In the genomic region with DNA sequence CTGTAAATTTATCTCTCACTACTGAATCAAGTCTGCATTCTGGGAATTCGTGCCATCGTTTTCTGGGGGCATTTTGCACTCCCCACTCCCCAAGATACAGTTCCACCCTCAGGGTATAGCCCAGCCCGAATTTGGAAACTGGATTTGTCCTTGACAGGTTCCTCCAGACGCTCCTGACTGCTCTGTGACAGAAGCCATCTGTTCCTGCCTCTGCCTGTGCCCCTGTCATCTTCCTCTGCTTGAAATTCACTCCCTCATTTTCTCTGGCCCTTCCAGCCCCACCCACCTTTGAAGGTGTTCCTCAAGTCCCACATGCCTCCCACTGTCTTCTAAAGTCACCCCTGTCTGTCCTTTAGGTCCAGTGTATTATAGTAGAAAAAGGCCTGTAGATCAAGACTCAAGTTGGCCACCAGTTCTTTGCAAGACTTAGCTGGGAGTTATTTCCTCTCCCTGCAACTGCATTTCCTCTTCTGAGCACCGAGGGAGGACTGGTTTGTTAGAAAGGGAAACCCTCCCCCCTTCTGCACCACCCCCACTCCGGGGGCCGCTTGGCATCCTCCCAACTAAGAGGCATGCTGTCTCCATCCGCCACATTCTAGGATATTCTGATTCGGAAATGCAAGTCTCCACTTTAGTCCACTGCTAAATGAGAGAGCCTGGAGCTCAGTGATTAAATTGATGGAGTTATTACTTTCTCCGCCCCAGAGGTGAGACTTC, we compare ENCODE assay signal across 9 mouse cellular contexts. TPM values are rescaled to one million over a fixed set of nuclear protein-coding genes. Genes with fewer than 3 reads are reported as not detected.
DNase-seq lines count a peak whose midpoint lies in the region; ATAC-seq and TF ChIP-seq lines count a peak whose summit lies in the region.
"Had no signal": no experiment of that assay in that cellular context is flagged by ENCODE, and none has a peak within 500 bp of the region (broad histone marks: within the 10 kb centered on the region; RNA-seq: fewer than 3 reads in every experiment).

No protein-coding gene starts in this region.

- peak; percentile 45; the same call in 1 of the 2 replicates for ATAC-seq in kidney, embryonic 14.5 days (ENCODE audit: low FRiP score, low TSS enrichment)
- peak; percentile 54; the same call in 1 of the 2 replicates for ATAC-seq in megakaryocyte, adult 5-6 weeks (ENCODE audit: poor library complexity, severe bottlenecking)

- H3K4me2 ChIP-seq in kidney, embryonic 14.5 days (replicated peaks; ENCODE audit: low read depth, low read length): no peak overlapping the region
- H3K4me2 ChIP-seq: liver, embryonic 15.5 days had no signal

- H3K36me3 ChIP-seq in kidney, embryonic 14.5 days (ENCODE audit: control insufficient read depth, insufficient read depth, low read length): no peaks in the 10 kb centered on the region
- H3K36me3 ChIP-seq: liver, embryonic 15.5 days had no signal

- H3K4me3 ChIP-seq in kidney, embryonic 14.5 days (ENCODE audit: low read length): no peak overlapping the region
- no peak overlapping the region for H3K4me3 ChIP-seq in left cerebral cortex, adult 2 months
- H3K4me3 ChIP-seq: liver, embryonic 15.5 days had no signal

- H3K27ac ChIP-seq in kidney, embryonic 14.5 days (ENCODE audit: low read depth, low read length): peak overlapping the region; percentile 75; the same call in 1 of the 2 replicates
- no peak overlapping the region for H3K27ac ChIP-seq in left cerebral cortex, adult 2 months
- H3K27ac ChIP-seq: liver, embryonic 15.5 days had no signal

- no peaks in the 10 kb centered on the region for H3K27me3 ChIP-seq in kidney, embryonic 14.5 days (ENCODE audit: control insufficient read depth, insufficient read depth, low read length)
- H3K27me3 ChIP-seq: liver, embryonic 15.5 days had no signal

- no peak overlapping the region for H3K9ac ChIP-seq in kidney, embryonic 14.5 days (ENCODE audit: low read depth, low read length)
- H3K9ac ChIP-seq: liver, embryonic 15.5 days had no signal

- 29% methylated on average over 10 of the region's 10 CpGs for WGBS in kidney, embryonic 14.5 days

- intact Hi-C loops in left cerebral cortex, adult 2 months (cut with DNase I): no loop called here

- H3K9me3 ChIP-seq in kidney, embryonic 14.5 days (ENCODE audit: control insufficient read depth, low read length): no peaks in the 10 kb centered on the region
- H3K9me3 ChIP-seq: liver, embryonic 15.5 days had no signal

- H3K4me1 ChIP-seq in kidney, embryonic 14.5 days (ENCODE audit: control insufficient read depth, insufficient read depth, low read length): peaks cover 11% of the 10 kb centered on the region; the same call in 1 of the 2 replicates
- H3K4me1 ChIP-seq: liver, embryonic 15.5 days had no signal

- no peak for TF ChIP-seq CTCF in left cerebral cortex, adult 2 months (IDR thresholded peaks at IDR 0.05)

- DNase-seq in kidney, adult 11 months: peak; percentile 45
- no peak for DNase-seq in kidney, adult 18-20 months
- peak; percentile 40 for DNase-seq in heart, adult 8-10 months (ENCODE audit: low spot score)
- DNase-seq in layer of hippocampus, postnatal 14 days (ENCODE audit: low spot score in 2 of 2): no peak
- DNase-seq in frontal cortex, postnatal 10 days (ENCODE audit: low spot score in 2 of 2): no peak
- DNase-seq in left cerebral cortex, adult 2 months (ENCODE audit: extremely low spot score in 1 of 2, low spot score in 2 of 2): no peak

RNA-seq across cellular contexts. Expression of gene Hprt, which starts 57.4 kb away (rescaled TPM):
- total RNA-seq in heart, adult 8-10 months (2022): 10 to 100 TPM; 50.1 to 58.0 (median 53.9) TPM
- 156 and 173 TPM in 2 replicates for polyA plus RNA-seq in kidney, embryonic 14.5 days (2014; fragmentation: Nextera tagmentation; extraction: Ambion mirVana)
- 280 and 308 TPM in 2 replicates for total RNA-seq in megakaryocyte, adult 5-6 weeks (2015)
- total RNA-seq in megakaryocyte, adult 5-6 weeks (2017): 258 and 293 TPM in 2 replicates
- 100 to 1,000 TPM; 112 to 134 TPM for total RNA-seq in layer of hippocampus, postnatal 14 days (2021)
- 100 to 1,000 TPM; 125 to 166 TPM for total RNA-seq in left cerebral cortex, adult 2 months (2021)

Comparison
In these comparisons a context has a peak if more than half of its experiments do, and no peak if none do; other contexts are left out.
1. DNase-seq: peak in kidney, adult 11 months (single experiment) and heart, adult 8-10 months (single experiment); none in kidney, adult 18-20 months (single experiment), layer of hippocampus, postnatal 14 days (0 of 2), frontal cortex, postnatal 10 days (0 of 2) and left cerebral cortex, adult 2 months (0 of 2).